Mouse (Mus musculus) hindbrain, embryonic 14.5 days (tissue): ENCODE measurements around the gene Gm20696. TPM values are rescaled to one million over a fixed set of nuclear protein-coding genes. Genes with fewer than 3 reads are reported as not detected.

ENCODE experiments used
- ATAC-seq: fragments of 200-750 bp; cut with Nextera tagmentation; 2 replicates; pipeline ENCODE4 v1.8.0; 2017; ENCODE audit warnings: moderate number of reproducible peaks, mild to moderate bottlenecking, moderate TSS enrichment, moderate library complexity; ENCODE audit not compliant: low FRiP score
- DNase-seq: peaks from one replicate; pipeline ENCODE4 v3.0.0-alpha.2; 2015; ENCODE audit warnings: low spot score
- H3K27ac ChIP-seq: fragments of 300-500 bp; sonication (generic); 2 replicates; pipeline ENCODE4 v1.5.1; 2014; ENCODE audit warnings: mild to moderate bottlenecking, moderate library complexity
- H3K27me3 ChIP-seq: fragments of 300-500 bp; sonication (generic); 2 replicates; pipeline ENCODE4 v1.6.1; 2014; ENCODE audit warnings: mild to moderate bottlenecking, low read length, mixed read lengths; ENCODE audit not compliant: control insufficient read depth, insufficient read depth
- H3K36me3 ChIP-seq: fragments of 300-500 bp; sonication (generic); replicated peaks from 2 replicates; pipeline ENCODE4 v1.6.1; 2014; ENCODE audit not compliant: control insufficient read depth, insufficient read depth
- H3K4me1 ChIP-seq: fragments of 300-500 bp; sonication (generic); replicated peaks from 2 replicates; pipeline ENCODE4 v1.6.1; 2014; ENCODE audit warnings: antibody characterized with exemption, low read length, mixed read lengths; ENCODE audit not compliant: control insufficient read depth, insufficient read depth
- H3K4me2 ChIP-seq: fragments of 300-500 bp; sonication (generic); replicated peaks from 2 replicates; pipeline ENCODE4 v1.6.1; 2014; ENCODE audit warnings: mild to moderate bottlenecking, moderate library complexity
- H3K4me3 ChIP-seq: fragments of 300-500 bp; sonication (generic); replicated peaks from 2 replicates; pipeline ENCODE4 v1.5.1; 2014; ENCODE audit warnings: mild to moderate bottlenecking, low read length
- H3K9ac ChIP-seq: fragments of 300-500 bp; sonication (generic); 2 replicates; pipeline ENCODE4 v1.6.1; 2014
- H3K9me3 ChIP-seq: fragments of 300-500 bp; sonication (generic); 2 replicates; pipeline ENCODE4 v1.6.1; 2016; ENCODE audit warnings: low read length; ENCODE audit not compliant: control insufficient read depth
- WGBS: fragments of 180-500 bp; shearing (Covaris S2); extraction: QIAGEN DNeasy Blood & Tissue Kit; methylation state at CpG from one replicate; pipeline ENCODE4 v1.1.7; 2014; 5-methylcytosine and 5-hydroxymethylcytosine counted together
- polyA plus RNA-seq: library from polyadenylated mRNA; unstranded; fragments of >200 nt; fragmentation: Nextera tagmentation; extraction: Ambion mirVana; gene quantifications from 2 replicates; pipeline ENCODE4 v1.2.1, GENCODE M21; 2014

Gene Gm20696
- polyA plus RNA-seq, 1 experiment from 2014 or later, result 2.6 TPM

DNA sequence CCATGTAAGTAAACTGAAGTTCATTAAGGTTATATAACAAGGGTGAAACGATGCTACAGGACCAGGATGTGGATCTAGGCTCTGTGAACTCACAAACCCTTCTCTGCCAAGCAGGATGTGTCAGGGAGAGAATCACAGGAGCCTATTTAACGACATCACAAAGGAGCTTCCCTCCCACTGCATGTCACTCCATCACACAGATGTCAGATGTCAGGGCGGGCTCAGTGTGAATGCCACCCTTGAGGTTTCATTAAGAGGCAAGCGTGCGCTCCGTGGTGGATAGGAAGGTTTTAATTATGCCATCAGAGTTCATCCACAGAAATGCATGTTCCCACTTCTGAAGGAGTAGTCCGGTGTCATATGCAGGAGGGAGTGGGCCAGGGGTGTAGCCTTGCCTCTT is 60.5 kb downstream of the Gm20696 start:
- no peaks in the 10 kb centered on the region for H3K36me3 ChIP-seq
- H3K4me2 ChIP-seq, result no peak overlapping the region
- no peak for ATAC-seq
- H3K9me3 ChIP-seq, result no peaks in the 10 kb centered on the region
- H3K4me3 ChIP-seq, result no peak overlapping the region
- H3K27ac ChIP-seq, result no peak overlapping the region
- 40% methylated on average over 7 of the region's 7 CpGs for WGBS
- no peak overlapping the region for H3K9ac ChIP-seq
- no peak for DNase-seq
- H3K27me3 ChIP-seq, result 0 out of 2 replicates have a peak, but pooled peaks cover 1% of the 10 kb centered on the region
- H3K4me1 ChIP-seq, result no peaks in the 10 kb centered on the region

DNA sequence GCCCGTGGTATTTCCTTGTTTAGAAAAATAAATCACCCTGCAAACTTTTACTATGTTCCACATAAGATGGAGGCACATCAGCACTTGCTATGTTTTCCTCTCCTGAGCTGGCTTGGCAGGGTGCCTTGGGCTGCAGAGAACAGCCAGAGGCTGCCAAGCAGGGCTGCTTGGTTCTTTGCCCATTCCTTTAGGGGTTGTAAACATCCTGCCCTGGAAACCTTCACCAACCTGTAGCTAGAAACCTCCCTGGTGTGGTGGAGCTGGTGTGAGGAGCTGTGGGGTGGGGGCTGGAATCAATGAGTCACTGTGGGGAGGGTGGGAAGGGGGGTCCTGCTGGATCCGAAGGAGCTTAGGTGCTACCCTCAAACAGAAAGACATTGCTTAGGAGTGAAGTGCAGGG is 61.8 kb downstream of the Gm20696 start:
- no peak overlapping the region for H3K9ac ChIP-seq
- no peaks in the 10 kb centered on the region for H3K9me3 ChIP-seq
- DNase-seq (no peak), ATAC-seq (no peak)
- H3K27ac ChIP-seq, result no peak overlapping the region
- no peaks in the 10 kb centered on the region for H3K36me3 ChIP-seq
- H3K4me3 ChIP-seq, result no peak overlapping the region
- H3K4me1 ChIP-seq, result peaks cover 5% of the 10 kb centered on the region; the same call in 1 of the 2 replicates
- H3K4me2 ChIP-seq, result no peak overlapping the region
- WGBS, result 81% methylated on average over 2 of the region's 2 CpGs
- 0 out of 2 replicates have a peak, but pooled peaks cover 3% of the 10 kb centered on the region for H3K27me3 ChIP-seq

DNA sequence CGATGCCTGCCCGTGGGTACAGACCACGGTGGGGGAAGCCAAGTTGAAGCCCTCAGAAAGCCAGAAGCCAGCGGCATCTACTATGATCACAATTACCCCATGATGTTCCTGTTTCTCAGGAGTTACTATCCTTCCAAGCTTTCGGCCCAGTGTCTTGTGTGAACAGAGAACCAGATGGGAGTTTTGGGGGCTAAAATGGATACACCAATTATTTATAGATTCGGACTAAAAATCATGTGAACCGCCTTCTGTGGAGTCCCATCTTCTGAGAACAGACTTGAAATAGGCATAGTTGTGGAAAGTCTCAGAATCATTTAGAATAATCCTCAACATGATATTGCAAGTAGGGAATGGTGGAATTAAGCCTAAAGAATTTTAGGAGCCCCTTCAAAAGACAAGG is 64.2 kb downstream of the Gm20696 start:
- 94% methylated on average over 7 of the region's 7 CpGs for WGBS
- DNase-seq, result no peak

DNA sequence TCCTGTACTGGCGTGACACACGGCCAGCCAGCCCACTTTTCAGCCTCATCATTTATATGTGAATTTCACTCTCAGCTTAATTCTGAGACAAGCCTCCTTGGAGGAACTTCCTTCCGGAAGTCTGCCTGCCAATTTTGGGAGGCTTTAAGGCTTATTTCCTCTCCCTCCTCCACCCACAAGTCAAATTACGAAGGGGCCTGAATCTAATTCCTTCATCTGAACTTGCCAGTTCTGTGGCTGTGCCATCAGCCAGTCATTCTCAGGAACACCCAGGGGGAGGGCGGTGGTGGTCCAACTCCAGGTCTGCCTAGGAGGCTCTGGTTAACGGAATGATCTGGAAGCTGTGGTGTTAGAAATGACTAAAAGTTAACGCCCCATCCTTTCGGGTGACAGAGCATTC is 65.7 kb downstream of the Gm20696 start:
- WGBS, result 81% methylated on average over 8 of the region's 8 CpGs

More for the DNA sequence above, 64.2 kb downstream of the Gm20696 start:
- Histone ChIP-seq H3K9me3 (no peaks in the 10 kb centered on the region), H3K27ac (no peak overlapping the region), H3K36me3 (no peaks in the 10 kb centered on the region), H3K9ac (no peak overlapping the region), H3K4me3 (no peak overlapping the region), H3K4me1 (peaks cover 14% of the 10 kb centered on the region; the same call in 1 of the 2 replicates), H3K4me2 (no peak overlapping the region), H3K27me3 (0 out of 2 replicates have a peak, but pooled peaks cover 3% of the 10 kb centered on the region)
- no peak for ATAC-seq

DNA sequence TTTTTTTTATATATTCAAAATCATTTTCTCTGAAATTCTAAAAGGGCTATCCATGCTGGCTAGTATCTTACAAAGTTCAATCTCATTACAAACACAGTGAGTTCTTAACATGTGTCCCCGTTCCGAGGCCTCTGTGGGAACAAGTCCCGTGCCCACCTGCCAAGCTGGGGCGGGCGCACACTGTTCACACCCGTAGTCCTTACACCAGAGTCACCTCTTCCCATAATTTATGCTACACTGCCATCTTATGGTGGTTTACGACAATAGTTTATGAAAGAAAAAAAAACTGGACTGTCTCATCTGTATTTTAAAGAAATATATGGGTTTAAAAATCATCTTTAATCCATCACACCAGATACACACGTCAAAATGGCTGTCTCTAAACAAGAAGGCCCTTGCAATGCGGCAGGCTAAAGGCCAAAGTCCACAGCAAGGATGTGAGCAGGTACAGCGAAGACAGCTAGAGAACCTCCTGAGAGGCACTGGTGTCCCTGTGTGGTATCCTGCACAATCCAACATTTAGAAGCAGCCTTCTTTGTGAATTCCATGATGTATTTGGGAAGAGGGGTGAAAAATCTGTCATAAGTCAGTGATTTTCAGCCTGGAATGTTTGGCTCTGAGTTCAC is 66.3 kb downstream of the Gm20696 start:
- WGBS, result 25% methylated on average over 10 of the region's 10 CpGs
- peak overlapping the region; percentile 43 for H3K4me2 ChIP-seq
- peaks cover 14% of the 10 kb centered on the region; the same call in 1 of the 2 replicates for H3K4me1 ChIP-seq
- H3K36me3 ChIP-seq, result no peaks in the 10 kb centered on the region
- ATAC-seq (peak; percentile 67; the same call in 1 of the 2 replicates), DNase-seq (peak; percentile 87)
- H3K27me3 ChIP-seq, result 0 out of 2 replicates have a peak, but pooled peaks cover 3% of the 10 kb centered on the region
- no peak overlapping the region for H3K9ac ChIP-seq
- no peak overlapping the region for H3K4me3 ChIP-seq
- no peaks in the 10 kb centered on the region for H3K9me3 ChIP-seq
- H3K27ac ChIP-seq, result no peak overlapping the region

More for the DNA sequence above, 65.7 kb downstream of the Gm20696 start:
- Histone ChIP-seq H3K9me3 (no peaks in the 10 kb centered on the region), H3K27me3 (0 out of 2 replicates have a peak, but pooled peaks cover 3% of the 10 kb centered on the region), H3K4me1 (peaks cover 14% of the 10 kb centered on the region; the same call in 1 of the 2 replicates), H3K4me3 (no peak overlapping the region), H3K4me2 (no peak overlapping the region), H3K36me3 (no peaks in the 10 kb centered on the region), H3K9ac (no peak overlapping the region), H3K27ac (no peak overlapping the region)
- no peak for ATAC-seq
- DNase-seq, result no peak

DNA sequence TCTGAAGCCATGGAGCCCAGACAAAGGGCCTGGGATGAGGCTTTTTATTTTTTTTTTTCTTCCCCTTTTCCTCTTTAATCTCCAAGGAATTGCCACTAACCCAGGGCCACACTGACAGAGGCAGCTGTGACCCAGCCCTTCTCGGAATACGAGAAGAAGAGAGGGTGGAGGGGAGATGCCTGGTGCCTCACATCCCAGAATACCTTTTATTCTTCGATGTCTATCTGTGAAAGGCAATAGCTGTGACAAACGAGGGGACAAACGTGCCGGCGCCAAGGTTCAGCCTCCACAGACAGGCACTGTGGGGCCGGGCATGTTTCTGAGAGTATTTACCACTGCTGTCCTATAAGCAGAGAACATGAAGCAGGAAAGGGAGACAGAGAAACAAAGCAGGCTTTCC is 66.9 kb downstream of the Gm20696 start:
- ATAC-seq, result peak; percentile 51; the same call in 1 of the 2 replicates

DNA sequence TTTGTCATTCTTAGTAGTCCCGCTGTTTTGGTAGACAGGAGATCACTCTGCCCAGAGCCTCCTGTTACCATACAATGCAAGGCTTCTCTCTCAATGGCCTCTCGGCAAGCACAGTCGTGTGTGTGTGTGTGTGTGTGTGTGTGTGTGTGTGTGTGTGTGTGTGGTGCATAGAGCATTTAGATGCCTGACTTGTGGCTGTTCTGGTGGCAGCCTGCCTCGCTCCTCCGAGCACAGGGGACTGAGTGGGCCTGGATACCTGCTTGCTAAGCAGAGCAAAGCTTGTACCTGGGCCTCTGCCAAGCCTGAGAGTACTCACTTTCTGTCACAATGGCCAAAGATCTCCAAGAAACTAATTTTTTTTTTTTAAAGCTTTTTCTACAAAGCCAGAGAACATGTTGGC is 67.4 kb downstream of the Gm20696 start:
- Histone ChIP-seq H3K9ac (peak overlapping the region; percentile 36; the same call in 1 of the 2 replicates), H3K4me3 (no peak overlapping the region), H3K9me3 (no peaks in the 10 kb centered on the region), H3K27ac (peak overlapping the region; percentile 72; the same call in 1 of the 2 replicates), H3K27me3 (0 out of 2 replicates have a peak, but pooled peaks cover 3% of the 10 kb centered on the region), H3K4me2 (peak overlapping the region; percentile 43; the same call in 1 of the 2 replicates), H3K4me1 (peaks cover 14% of the 10 kb centered on the region; the same call in 1 of the 2 replicates), H3K36me3 (no peaks in the 10 kb centered on the region)
- ATAC-seq (peak; percentile 73), DNase-seq (peak; percentile 49)
- WGBS, result 24% methylated on average over 5 of the region's 5 CpGs

More for the DNA sequence above, 66.9 kb downstream of the Gm20696 start:
- no peak overlapping the region for H3K4me3 ChIP-seq
- H3K27me3 ChIP-seq, result 0 out of 2 replicates have a peak, but pooled peaks cover 3% of the 10 kb centered on the region
- H3K4me1 ChIP-seq, result peaks cover 14% of the 10 kb centered on the region; the same call in 1 of the 2 replicates
- no peak for DNase-seq
- H3K9me3 ChIP-seq, result no peaks in the 10 kb centered on the region
- no peaks in the 10 kb centered on the region for H3K36me3 ChIP-seq
- 9% methylated on average over 8 of the region's 8 CpGs for WGBS
- peak overlapping the region; percentile 43 for H3K4me2 ChIP-seq
- peak overlapping the region; percentile 36; the same call in 1 of the 2 replicates for H3K9ac ChIP-seq
- peak overlapping the region; percentile 72 for H3K27ac ChIP-seq

DNA sequence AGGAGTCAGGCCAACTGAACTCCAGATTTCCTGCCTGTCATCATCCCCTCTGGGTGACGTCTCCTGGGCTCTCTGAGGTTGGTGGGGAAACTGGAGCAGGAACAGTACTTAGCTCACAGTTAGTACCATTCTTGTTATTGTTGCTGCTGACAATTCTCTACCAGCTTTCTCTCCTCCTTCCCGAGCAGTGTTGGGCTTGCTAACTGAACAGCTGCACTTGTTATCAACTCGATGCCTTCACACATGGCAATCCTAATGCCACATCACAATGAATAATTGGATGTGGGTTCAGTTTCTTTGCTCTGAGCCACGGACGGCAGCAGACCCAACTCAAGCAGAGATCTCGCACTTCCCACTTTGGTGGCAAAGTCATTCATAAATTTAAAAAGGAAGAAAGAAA is 89.6 kb downstream of the Gm20696 start:
- no peaks in the 10 kb centered on the region for H3K9me3 ChIP-seq
- no peaks in the 10 kb centered on the region for H3K27me3 ChIP-seq
- ATAC-seq (no peak), DNase-seq (no peak)
- H3K9ac ChIP-seq, result no peak overlapping the region
- H3K27ac ChIP-seq, result no peak overlapping the region
- no peaks in the 10 kb centered on the region for H3K4me1 ChIP-seq
- no peak overlapping the region for H3K4me3 ChIP-seq
- no peaks in the 10 kb centered on the region for H3K36me3 ChIP-seq
- no peak overlapping the region for H3K4me2 ChIP-seq
- WGBS, result 60% methylated on average over 6 of the region's 6 CpGs

DNA sequence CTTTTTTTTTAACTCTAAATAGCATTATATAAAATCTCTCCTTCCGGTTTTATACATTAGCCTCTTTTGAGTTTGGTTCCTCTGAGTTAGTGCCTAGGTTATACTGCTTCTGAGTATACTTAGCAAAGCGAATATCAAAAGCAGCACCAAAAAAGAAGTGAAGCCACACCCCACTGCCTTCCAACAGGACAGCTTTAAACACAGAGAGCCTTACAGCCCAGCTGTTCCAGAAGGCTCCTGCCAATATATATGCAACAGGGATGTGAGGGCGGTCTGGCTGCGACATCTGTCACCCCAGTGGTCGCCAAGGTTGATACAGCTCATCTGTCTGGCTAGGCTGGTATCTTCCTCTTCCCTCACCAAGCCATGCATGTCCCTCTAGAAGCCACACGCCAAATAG is 91.0 kb downstream of the Gm20696 start:
- DNase-seq (no peak), ATAC-seq (no peak)
- no peaks in the 10 kb centered on the region for H3K36me3 ChIP-seq
- H3K27ac ChIP-seq, result no peak overlapping the region
- 77% methylated on average over 6 of the region's 6 CpGs for WGBS
- no peak overlapping the region for H3K9ac ChIP-seq
- no peaks in the 10 kb centered on the region for H3K27me3 ChIP-seq
- no peaks in the 10 kb centered on the region for H3K9me3 ChIP-seq
- no peak overlapping the region for H3K4me3 ChIP-seq
- H3K4me2 ChIP-seq, result no peak overlapping the region
- H3K4me1 ChIP-seq, result no peaks in the 10 kb centered on the region
